Mouse (Mus musculus) hindbrain, embryonic 12.5 days (tissue): ENCODE results near the gene Vps13d. TPM values are rescaled to one million over a fixed set of nuclear protein-coding genes. Genes with fewer than 3 reads are reported as not detected.

Experiments
- ATAC-seq: fragments of 200-750 bp; cut with Nextera tagmentation; 2 replicates; pipeline ENCODE4 v1.8.0; 2017; ENCODE audit warnings: moderate TSS enrichment; ENCODE audit not compliant: low FRiP score
- H3K27ac ChIP-seq: fragments of 300-500 bp; sonication (generic); 2 replicates; pipeline ENCODE4 v1.5.1; 2016; ENCODE audit warnings: mild to moderate bottlenecking
- H3K27me3 ChIP-seq: fragments of 300-500 bp; sonication (generic); 2 replicates; pipeline ENCODE4 v1.6.1; 2016; ENCODE audit warnings: mild to moderate bottlenecking
- H3K36me3 ChIP-seq: fragments of 300-500 bp; sonication (generic); 2 replicates; pipeline ENCODE4 v1.6.1; 2016; ENCODE audit warnings: mild to moderate bottlenecking
- H3K4me1 ChIP-seq: fragments of 300-500 bp; sonication (generic); 2 replicates; pipeline ENCODE4 v1.6.1; 2016
- H3K4me2 ChIP-seq: fragments of 300-500 bp; sonication (generic); replicated peaks from 2 replicates; pipeline ENCODE4 v1.6.1; 2016; ENCODE audit warnings: mild to moderate bottlenecking
- H3K4me3 ChIP-seq: fragments of 300-500 bp; sonication (generic); 2 replicates; pipeline ENCODE4 v1.5.1; 2016; ENCODE audit warnings: mild to moderate bottlenecking
- H3K9ac ChIP-seq: fragments of 300-500 bp; sonication (generic); 2 replicates; pipeline ENCODE4 v1.6.1; 2016; ENCODE audit warnings: mild to moderate bottlenecking, moderate library complexity
- H3K9me3 ChIP-seq: fragments of 300-500 bp; sonication (generic); replicated peaks from 2 replicates; pipeline ENCODE4 v1.6.1; 2016; ENCODE audit warnings: mild to moderate bottlenecking
- WGBS: fragments of 180-500 bp; shearing (Covaris S2); methylation state at CpG from one replicate; pipeline ENCODE4 v1.1.7; 2016; 5-methylcytosine and 5-hydroxymethylcytosine counted together
- polyA plus RNA-seq: library from polyadenylated mRNA; unstranded; fragments of >200 nt; fragmentation: Nextera tagmentation; extraction: Ambion mirVana; gene quantifications from 2 replicates; pipeline ENCODE4 v1.2.1, GENCODE M21; 2016

Gene Vps13d
- polyA plus RNA-seq, 1 experiment from 2014 or later, result 7.2 TPM

DNA sequence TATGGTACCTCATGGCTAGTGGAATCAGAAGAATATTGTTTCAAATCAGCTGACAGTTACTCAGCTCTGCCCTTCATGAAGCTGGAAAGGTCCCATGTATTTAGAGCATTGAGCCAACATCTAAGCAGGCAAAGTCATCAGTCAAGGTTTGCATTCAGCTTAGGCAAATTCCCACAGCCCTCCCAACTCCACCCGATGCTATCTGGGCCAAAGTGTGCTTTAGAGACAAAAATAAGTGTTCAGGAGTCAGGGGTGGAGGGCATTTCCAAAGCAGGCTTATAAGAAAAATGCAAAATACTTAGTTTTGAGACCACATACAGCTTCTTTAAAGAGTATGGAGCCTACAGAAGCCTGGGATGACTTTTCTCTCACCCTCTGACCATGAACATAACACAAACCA, 95.5 kb downstream of the Vps13d start:
- no peak overlapping the region for H3K27ac ChIP-seq
- ATAC-seq, result no peak

DNA sequence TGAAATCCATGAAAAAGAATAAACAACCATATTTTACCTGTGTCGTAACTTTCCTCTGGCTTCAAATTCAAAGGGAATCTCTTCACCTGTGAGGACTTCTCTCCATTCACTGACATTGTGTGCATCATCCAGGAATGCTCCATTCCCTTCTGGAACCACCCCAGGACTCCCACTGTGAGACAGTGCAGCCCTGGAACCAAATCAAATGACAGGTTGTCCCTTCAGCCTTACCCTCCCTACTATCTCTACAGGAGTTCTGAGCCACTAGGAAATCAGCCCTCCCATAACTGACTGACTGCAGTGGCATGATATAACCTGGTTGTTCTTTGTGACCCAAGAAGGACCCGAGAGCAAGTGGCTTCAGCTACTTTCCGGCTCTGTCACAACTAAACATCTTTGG, 96.8 kb downstream of the Vps13d start:
- 93% methylated on average over 3 of the region's 3 CpGs for WGBS
- H3K4me3 ChIP-seq, result no peak overlapping the region
- no peak for ATAC-seq

More for the DNA sequence above, 95.5 kb downstream of the Vps13d start:
- 83% methylated on average over 1 of the region's 1 CpGs for WGBS
- no peak overlapping the region for H3K4me3 ChIP-seq
- H3K4me1 ChIP-seq, result no peaks in the 10 kb centered on the region
- H3K4me2 ChIP-seq, result no peak overlapping the region
- peaks cover 57% of the 10 kb centered on the region for H3K36me3 ChIP-seq
- no peaks in the 10 kb centered on the region for H3K9me3 ChIP-seq
- H3K9ac ChIP-seq, result no peak overlapping the region
- H3K27me3 ChIP-seq, result no peaks in the 10 kb centered on the region

DNA sequence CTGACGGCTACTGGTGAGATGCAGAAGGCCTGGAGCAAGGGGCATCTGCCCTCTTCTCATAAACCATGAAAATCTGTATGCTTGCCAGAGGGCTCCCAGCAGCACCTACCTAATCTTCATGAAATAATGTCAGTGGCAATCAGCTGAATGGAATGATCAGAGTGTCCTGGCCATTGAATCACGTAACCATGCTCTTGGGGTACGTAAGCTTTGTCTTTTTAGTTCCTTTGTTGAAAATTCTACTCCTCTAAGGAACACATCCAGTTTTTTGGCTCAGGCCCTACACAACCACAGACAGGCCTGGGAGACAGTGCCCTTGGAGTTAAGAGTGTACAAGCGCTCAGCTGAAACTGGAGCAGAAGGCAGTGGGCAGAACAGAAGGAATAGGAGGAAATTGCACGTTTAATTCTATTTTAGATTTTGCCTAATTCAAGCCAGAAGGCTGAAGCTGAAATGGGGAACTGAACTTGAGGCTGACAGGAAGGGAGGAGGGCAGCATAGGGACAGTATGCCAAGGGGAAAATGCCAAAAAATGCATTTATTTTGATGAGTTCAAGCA, 98.2 kb downstream of the Vps13d start:
- Histone ChIP-seq H3K27me3 (no peaks in the 10 kb centered on the region), H3K36me3 (peaks cover 65% of the 10 kb centered on the region), H3K4me1 (no peaks in the 10 kb centered on the region), H3K4me3 (no peak overlapping the region), H3K4me2 (no peak overlapping the region), H3K9me3 (no peaks in the 10 kb centered on the region), H3K27ac (no peak overlapping the region), H3K9ac (no peak overlapping the region)
- 81% methylated on average over 5 of the region's 5 CpGs for WGBS
- no peak for ATAC-seq

More for the DNA sequence above, 96.8 kb downstream of the Vps13d start:
- Histone ChIP-seq H3K27ac (no peak overlapping the region), H3K4me1 (no peaks in the 10 kb centered on the region), H3K9me3 (no peaks in the 10 kb centered on the region), H3K9ac (no peak overlapping the region), H3K27me3 (no peaks in the 10 kb centered on the region), H3K4me2 (no peak overlapping the region), H3K36me3 (peaks cover 63% of the 10 kb centered on the region)

DNA sequence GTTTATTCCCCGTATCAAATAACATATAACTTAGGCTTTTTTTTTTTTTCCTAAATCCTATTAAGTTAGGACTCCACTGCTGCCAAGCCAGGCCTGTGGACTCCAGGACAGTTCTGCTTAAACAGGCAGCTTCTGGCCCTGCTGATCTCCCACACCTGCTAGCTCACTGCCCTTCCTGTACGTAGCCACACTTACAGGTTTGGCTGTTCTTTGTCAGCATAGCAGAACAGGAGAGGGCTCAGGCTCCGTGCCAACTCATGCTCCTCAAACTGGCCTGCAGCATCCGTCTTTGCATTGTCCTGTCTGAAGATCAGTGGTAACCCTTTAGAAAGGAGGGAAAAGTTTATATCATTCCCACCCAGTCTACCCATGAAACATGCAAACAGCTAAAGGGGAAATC, 108.3 kb downstream of the Vps13d start:
- no peak for ATAC-seq
- Histone ChIP-seq H3K4me1 (no peaks in the 10 kb centered on the region), H3K27ac (no peak overlapping the region), H3K27me3 (no peaks in the 10 kb centered on the region), H3K4me2 (no peak overlapping the region), H3K9me3 (no peaks in the 10 kb centered on the region), H3K36me3 (peaks cover 67% of the 10 kb centered on the region), H3K4me3 (no peak overlapping the region), H3K9ac (no peak overlapping the region)
- WGBS, result 92% methylated on average over 4 of the region's 4 CpGs

DNA sequence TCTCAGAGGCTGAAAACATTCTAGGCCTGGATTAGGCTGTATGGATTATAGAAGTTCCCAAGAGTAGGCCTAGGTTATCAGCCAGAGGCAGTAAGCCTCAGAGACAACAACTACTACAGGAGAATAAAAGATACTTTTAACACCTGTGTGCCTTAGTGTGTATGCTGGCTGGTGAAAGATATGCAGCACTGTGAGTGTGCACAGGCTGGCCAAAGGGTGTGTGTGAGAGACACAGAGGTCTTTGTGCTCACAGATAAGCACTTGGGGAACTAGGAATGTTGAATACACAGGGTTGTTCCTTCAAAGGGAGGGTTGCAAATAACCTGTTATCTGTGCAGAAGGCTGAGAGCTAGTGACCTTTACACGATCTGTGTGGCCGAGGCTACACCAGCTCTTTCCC, 115.5 kb downstream of the Vps13d start:
- no peak for ATAC-seq
- Histone ChIP-seq H3K36me3 (peaks cover 65% of the 10 kb centered on the region), H3K9ac (no peak overlapping the region), H3K27me3 (no peaks in the 10 kb centered on the region), H3K4me1 (no peaks in the 10 kb centered on the region), H3K4me3 (no peak overlapping the region), H3K9me3 (no peaks in the 10 kb centered on the region), H3K27ac (no peak overlapping the region), H3K4me2 (no peak overlapping the region)
- 92% methylated on average over 2 of the region's 2 CpGs for WGBS

DNA sequence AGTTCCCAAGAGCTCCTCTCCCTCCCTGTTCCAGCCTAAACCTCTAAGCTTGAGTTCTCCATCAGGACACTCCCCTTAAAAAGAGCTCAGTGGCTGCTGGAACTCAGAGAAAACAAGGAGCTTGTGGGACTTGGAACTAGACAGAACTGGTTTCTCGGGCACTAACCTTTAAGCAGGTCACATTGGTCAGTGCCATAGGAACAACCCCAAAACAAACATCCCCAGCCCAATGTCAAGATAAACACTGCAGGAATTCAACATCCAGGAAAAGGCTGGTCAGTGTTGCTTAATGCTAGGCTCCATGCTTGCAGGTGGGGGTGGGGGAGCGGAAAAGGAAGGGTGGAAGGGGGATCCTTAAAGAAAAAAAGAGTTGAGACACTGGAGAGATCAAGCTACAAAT, 120.5 kb downstream of the Vps13d start:
- ATAC-seq, result no peak
- Histone ChIP-seq H3K9ac (no peak overlapping the region), H3K4me1 (no peaks in the 10 kb centered on the region), H3K4me2 (no peak overlapping the region), H3K27ac (no peak overlapping the region), H3K4me3 (no peak overlapping the region), H3K27me3 (no peaks in the 10 kb centered on the region), H3K9me3 (no peaks in the 10 kb centered on the region), H3K36me3 (peaks cover 69% of the 10 kb centered on the region)
- 79% methylated on average over 2 of the region's 2 CpGs for WGBS

DNA sequence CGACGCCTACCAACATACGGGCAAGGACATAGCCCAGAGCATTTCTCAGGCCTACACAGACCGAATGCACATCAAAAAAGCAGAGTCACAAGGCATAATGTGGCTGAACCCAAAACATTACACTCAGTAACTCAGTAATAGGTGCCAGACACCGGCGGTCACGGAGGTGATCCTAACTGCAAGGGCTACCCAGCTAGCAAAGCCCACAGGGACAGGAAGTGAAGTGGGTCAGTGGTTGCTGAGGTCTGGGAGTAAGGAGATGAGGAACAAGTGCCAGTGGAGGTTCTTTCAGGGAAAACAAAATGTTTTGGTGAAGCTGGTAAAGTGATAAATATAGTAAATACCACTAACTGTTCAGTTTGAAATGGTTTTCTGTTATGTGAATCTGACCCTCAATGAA, 121.1 kb downstream of the Vps13d start:
- WGBS, result 95% methylated on average over 7 of the region's 7 CpGs
- no peak for ATAC-seq

DNA sequence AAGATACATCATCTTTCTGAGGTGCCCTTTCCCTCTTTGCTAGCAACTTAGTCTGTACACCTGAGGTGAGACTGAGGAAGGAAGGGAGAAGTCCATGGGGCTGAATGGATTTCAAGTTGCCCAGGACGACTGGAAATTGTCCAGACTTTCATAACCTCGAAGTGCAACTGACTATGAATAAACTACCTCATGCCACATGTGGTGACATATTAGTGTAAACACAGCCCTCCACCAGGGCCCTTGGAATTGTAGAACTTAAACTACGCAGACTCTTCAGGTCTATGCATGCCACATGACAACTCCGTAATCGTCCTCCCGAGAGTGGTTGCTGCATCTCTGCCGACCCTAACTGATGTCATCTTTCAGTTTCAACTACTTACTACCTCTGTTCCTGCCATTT, 122.9 kb downstream of the Vps13d start:
- H3K27ac ChIP-seq, result no peak overlapping the region
- H3K4me1 ChIP-seq, result peaks cover 6% of the 10 kb centered on the region; the same call in 1 of the 2 replicates
- H3K27me3 ChIP-seq, result no peaks in the 10 kb centered on the region
- no peak overlapping the region for H3K4me2 ChIP-seq
- no peak overlapping the region for H3K9ac ChIP-seq
- H3K4me3 ChIP-seq, result no peak overlapping the region
- peaks cover 53% of the 10 kb centered on the region for H3K36me3 ChIP-seq
- no peaks in the 10 kb centered on the region for H3K9me3 ChIP-seq
- 88% methylated on average over 7 of the region's 7 CpGs for WGBS
- ATAC-seq, result no peak

More for the DNA sequence above, 121.1 kb downstream of the Vps13d start:
- no peak overlapping the region for H3K4me2 ChIP-seq
- H3K4me1 ChIP-seq, result 0 out of 2 replicates have a peak, but pooled peaks cover 3% of the 10 kb centered on the region
- no peaks in the 10 kb centered on the region for H3K9me3 ChIP-seq
- H3K36me3 ChIP-seq, result peaks cover 64% of the 10 kb centered on the region
- no peak overlapping the region for H3K27ac ChIP-seq
- no peaks in the 10 kb centered on the region for H3K27me3 ChIP-seq
- no peak overlapping the region for H3K4me3 ChIP-seq
- no peak overlapping the region for H3K9ac ChIP-seq

DNA sequence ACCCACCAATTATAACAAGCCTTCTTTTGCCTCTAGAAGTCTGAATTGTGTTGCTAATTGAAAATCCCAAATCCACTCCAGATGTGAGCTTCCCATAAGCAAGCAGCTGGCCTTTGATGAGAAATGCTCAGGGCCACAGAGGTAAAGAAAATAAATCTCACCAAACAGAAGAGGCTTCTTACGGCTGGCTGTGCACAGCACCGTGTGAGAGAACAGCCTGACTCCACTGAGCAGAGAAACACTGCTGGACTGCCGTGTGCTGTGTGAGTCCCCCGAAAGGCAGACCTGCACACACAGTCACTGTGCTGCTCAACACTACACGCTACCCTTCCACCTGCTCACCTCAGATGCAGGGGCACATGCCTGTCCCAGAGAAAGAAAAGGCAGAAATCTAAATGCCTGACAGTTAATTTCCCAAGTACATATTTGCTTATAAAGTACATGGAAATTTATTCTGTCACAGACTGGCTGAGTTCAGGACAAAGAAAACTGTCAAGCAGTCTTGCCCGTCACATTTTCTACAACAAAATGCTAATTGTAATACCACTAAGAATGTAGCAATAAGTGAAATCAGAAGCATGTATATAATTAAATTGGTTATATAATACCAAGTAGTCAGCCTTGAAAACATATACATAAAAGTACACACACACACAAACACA, 127.7 kb downstream of the Vps13d start:
- H3K4me3 ChIP-seq, result no peak overlapping the region
- H3K36me3 ChIP-seq, result peaks cover 56% of the 10 kb centered on the region
- peak overlapping the region; percentile 67; the same call in 1 of the 2 replicates for H3K27ac ChIP-seq
- no peak overlapping the region for H3K4me2 ChIP-seq
- H3K9ac ChIP-seq, result no peak overlapping the region
- no peaks in the 10 kb centered on the region for H3K9me3 ChIP-seq
- H3K4me1 ChIP-seq, result peaks cover 13% of the 10 kb centered on the region; the same call in 1 of the 2 replicates
- H3K27me3 ChIP-seq, result no peaks in the 10 kb centered on the region
- peak; percentile 75 for ATAC-seq
- WGBS, result 19% methylated on average over 6 of the region's 6 CpGs

DNA sequence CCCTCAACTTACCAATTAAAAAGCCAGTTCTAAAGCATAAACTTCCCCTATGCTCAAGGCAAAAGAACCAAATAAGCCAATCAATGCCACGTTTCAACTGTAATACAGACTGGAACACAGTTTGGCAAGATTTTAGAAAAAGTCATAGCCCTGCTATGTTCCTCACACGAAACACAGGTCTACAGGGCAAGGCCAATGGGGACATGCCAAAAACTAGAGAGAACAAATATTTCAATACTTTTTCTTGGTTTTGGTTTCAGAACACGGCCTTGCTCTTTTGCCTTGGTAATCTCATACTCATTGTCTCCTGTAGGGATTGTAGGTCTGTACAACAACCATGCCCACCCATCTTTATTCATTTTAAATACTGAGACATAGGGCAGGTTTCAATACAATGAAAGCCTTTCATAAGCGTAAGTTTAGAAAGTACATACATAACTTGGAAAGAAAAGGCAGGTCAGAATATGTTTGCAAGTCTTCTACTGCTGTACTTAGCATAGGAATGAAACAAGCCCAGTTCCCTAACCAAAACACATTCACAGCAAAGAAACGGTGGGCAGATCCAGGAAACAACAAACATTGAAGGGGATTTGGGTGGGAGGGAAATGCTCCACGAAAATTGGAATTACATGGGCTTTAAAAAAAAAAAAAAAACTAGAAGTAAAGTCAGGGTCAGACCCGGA, 128.3 kb downstream of the Vps13d start:
- no peaks in the 10 kb centered on the region for H3K27me3 ChIP-seq
- WGBS, result 48% methylated on average over 7 of the region's 7 CpGs
- H3K36me3 ChIP-seq, result peaks cover 55% of the 10 kb centered on the region
- peaks cover 13% of the 10 kb centered on the region; the same call in 1 of the 2 replicates for H3K4me1 ChIP-seq
- no peak for ATAC-seq
- H3K9ac ChIP-seq, result no peak overlapping the region
- no peak overlapping the region for H3K27ac ChIP-seq
- no peak overlapping the region for H3K4me3 ChIP-seq
- no peaks in the 10 kb centered on the region for H3K9me3 ChIP-seq
- H3K4me2 ChIP-seq, result no peak overlapping the region

DNA sequence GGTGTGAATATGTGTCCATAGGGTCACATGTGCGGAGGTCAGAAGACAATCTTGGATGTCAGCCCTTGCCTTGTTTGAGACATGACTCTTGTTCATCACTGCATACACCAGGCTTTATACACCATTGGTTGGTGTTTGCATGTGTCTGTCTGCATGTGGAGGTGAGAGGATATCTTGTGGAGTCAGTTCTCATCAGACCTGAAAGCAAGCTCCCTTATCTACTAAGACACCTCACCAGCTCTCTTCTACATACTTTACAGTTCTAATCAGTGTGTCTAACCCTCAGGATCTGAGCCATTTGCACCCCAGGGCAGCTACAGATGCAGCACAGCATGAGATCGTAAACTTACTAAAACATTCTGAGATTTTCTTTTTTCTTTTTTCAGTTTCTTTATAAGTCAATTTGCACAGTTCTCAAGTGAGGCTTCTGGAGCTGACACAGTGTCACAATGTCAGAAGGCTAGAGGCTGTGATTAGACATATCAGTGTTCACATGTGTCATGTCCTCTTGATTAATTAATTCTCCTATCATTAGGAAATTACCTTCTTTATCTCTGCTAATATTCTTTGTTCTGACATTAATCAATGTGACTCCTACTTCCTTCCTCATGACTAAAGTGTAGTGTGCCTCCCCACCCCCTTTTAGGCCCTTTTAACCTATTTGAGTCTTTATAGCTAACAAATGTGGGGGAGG, 135.9 kb downstream of the Vps13d start:
- Histone ChIP-seq H3K36me3 (peaks cover 70% of the 10 kb centered on the region), H3K4me3 (no peak overlapping the region), H3K27me3 (no peaks in the 10 kb centered on the region), H3K27ac (no peak overlapping the region), H3K4me2 (no peak overlapping the region), H3K9me3 (no peaks in the 10 kb centered on the region), H3K9ac (no peak overlapping the region), H3K4me1 (peaks cover 2% of the 10 kb centered on the region; the same call in 1 of the 2 replicates)
- WGBS, result 90% methylated on average over 2 of the region's 2 CpGs
- no peak for ATAC-seq

DNA sequence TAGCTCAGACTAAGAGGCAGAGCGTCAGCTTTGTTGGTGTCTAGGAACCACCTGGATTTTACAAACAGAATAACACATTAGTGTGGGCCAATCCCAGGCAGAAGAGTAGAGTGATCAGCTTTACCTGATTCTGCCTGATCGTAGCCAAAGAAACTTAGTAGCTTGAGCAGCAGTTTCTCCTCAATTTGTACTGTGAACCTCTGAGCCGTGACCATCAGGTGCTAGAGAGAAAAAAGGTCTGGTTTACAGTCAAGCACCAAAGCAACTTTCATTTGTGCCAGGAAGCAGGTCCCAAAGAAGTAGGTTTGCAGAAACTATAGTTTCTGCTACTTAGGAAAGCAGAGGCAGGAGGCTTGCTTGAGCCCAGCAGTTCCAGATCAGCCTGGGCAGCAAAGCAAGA, 138.5 kb downstream of the Vps13d start:
- H3K36me3 ChIP-seq, result peaks cover 62% of the 10 kb centered on the region
- no peak overlapping the region for H3K27ac ChIP-seq
- H3K4me1 ChIP-seq, result peaks cover 9% of the 10 kb centered on the region; the same call in 1 of the 2 replicates
- no peak overlapping the region for H3K4me2 ChIP-seq
- ATAC-seq, result no peak
- H3K27me3 ChIP-seq, result no peaks in the 10 kb centered on the region
- 97% methylated on average over 3 of the region's 3 CpGs for WGBS
- H3K4me3 ChIP-seq, result no peak overlapping the region
- no peaks in the 10 kb centered on the region for H3K9me3 ChIP-seq
- no peak overlapping the region for H3K9ac ChIP-seq
